Mouse (Mus musculus) G1E (cell line): ENCODE measurements around the gene Ednrb. TPM values are rescaled to one million over a fixed set of nuclear protein-coding genes. Genes with fewer than 3 reads are reported as not detected.

Experiments
- ATAC-seq: 2 replicates; pipeline ENCODE4 v1.8.0; 2016; ENCODE audit warnings: mild to moderate bottlenecking; ENCODE audit not compliant: insufficient number of reproducible peaks, poor library complexity, low FRiP score, severe bottlenecking; ENCODE audit errors: extremely low read depth
- DNase-seq: peaks from one replicate; pipeline ENCODE4 v3.0.0; 2012; ENCODE audit warnings: low spot score
- H3K27me3 ChIP-seq: 2 replicates; pipeline ENCODE4 v1.6.1; 2012; ENCODE audit warnings: mild to moderate bottlenecking, low read length, inconsistent platforms; ENCODE audit not compliant: insufficient read depth
- H3K36me3 ChIP-seq: replicated peaks from 2 replicates; pipeline ENCODE3; 2012; ENCODE audit warnings: mild to moderate bottlenecking, inconsistent platforms
- H3K4me1 ChIP-seq: 2 replicates; pipeline ENCODE4 v1.6.1; 2012; ENCODE audit warnings: low read depth, low read length, inconsistent platforms, mixed read lengths; ENCODE audit not compliant: insufficient read depth
- H3K4me3 ChIP-seq: 2 replicates; pipeline ENCODE4 v1.5.1; 2012; ENCODE audit warnings: low read depth, mild to moderate bottlenecking, inconsistent platforms, low read length, moderate library complexity, mixed read lengths
- H3K9me3 ChIP-seq: replicated peaks from 2 replicates; pipeline ENCODE4 v1.6.1; 2012; ENCODE audit warnings: inconsistent platforms
- CTCF ChIP-seq: IDR thresholded peaks from 2 replicates; pipeline ENCODE4 v1.5.1; 2012; ENCODE audit warnings: low read depth, low read length, inconsistent platforms, mixed read lengths
- GATA1 ChIP-seq: IDR thresholded peaks from 2 replicates; pipeline ENCODE4 v1.6.1; 2012; ENCODE audit warnings: borderline replicate concordance, low read length, inconsistent platforms, mixed read lengths
- GATA2 ChIP-seq: IDR thresholded peaks from 2 replicates; pipeline ENCODE4 v1.6.1; 2012; ENCODE audit warnings: low read depth, low read length, inconsistent platforms, borderline replicate concordance
- POLR2AphosphoS5 ChIP-seq: IDR thresholded peaks from 2 replicates; pipeline ENCODE4 v1.6.1; 2012; ENCODE audit warnings: low read depth, low read length, inconsistent platforms; ENCODE audit not compliant: insufficient replicate concordance
- TAL1 ChIP-seq: conservative IDR thresholded peaks from 2 replicates; pipeline ENCODE4 v1.6.1; 2012; ENCODE audit warnings: low read depth, low read length, inconsistent platforms, mixed read lengths
- polyA plus RNA-seq: library from polyadenylated mRNA; stranded (reverse); fragments of >175 nt; gene quantifications from 2 replicates; pipeline ENCODE4 v1.2.3, GENCODE M21; 2012
- total RNA-seq, 2 experiments: library from RNA; stranded (forward) in 1 of 2; stranded (reverse) in 1 of 2; fragments of 200-1000 nt in 1 of 2; fragments of >200 nt in 1 of 2; fragmentation: Nextera tagmentation in 1 of 2; gene quantifications; 2 replicates each; pipeline ENCODE4 v1.2.3; 2014 to 2017

The Ednrb gene
- total and polyA plus RNA-seq, 3 experiments: 0.05 TPM; not detected in 2

GRCm38 (mm10) chr14:103813246-103813645, 31.0 kb downstream of the Ednrb start:
- no peaks in the 10 kb centered on the region for H3K27me3 ChIP-seq
- ATAC-seq (no peak), DNase-seq (no peak)
- no peak overlapping the region for H3K4me3 ChIP-seq
- H3K4me1 ChIP-seq: no peaks in the 10 kb centered on the region
- TF ChIP-seq POLR2AphosphoS5 (no peak), CTCF (no peak), GATA2 (no peak), TAL1 (no peak), GATA1 (no peak)
- H3K9me3 ChIP-seq: peaks cover 59% of the 10 kb centered on the region
- H3K36me3 ChIP-seq: no peaks in the 10 kb centered on the region

GRCm38 (mm10) chr14:103811291-103811690, 32.9 kb downstream of the Ednrb start:
- Histone ChIP-seq H3K4me1 (no peaks in the 10 kb centered on the region), H3K36me3 (no peaks in the 10 kb centered on the region), H3K4me3 (no peak overlapping the region), H3K9me3 (peaks cover 59% of the 10 kb centered on the region), H3K27me3 (no peaks in the 10 kb centered on the region)
- DNase-seq: no peak
- no peak for TF ChIP-seq GATA2
- no peak for TF ChIP-seq GATA1
- no peak for TF ChIP-seq POLR2AphosphoS5
- TF ChIP-seq CTCF: no peak
- TF ChIP-seq TAL1: no peak
- ATAC-seq: no peak

- TF ChIP-seq POLR2AphosphoS5 (no peak), GATA2 (no peak)
- Histone ChIP-seq H3K4me3 (no peak overlapping the region), H3K9me3 (peaks cover 57% of the 10 kb centered on the region), H3K4me1 (no peaks in the 10 kb centered on the region), H3K27me3 (no peaks in the 10 kb centered on the region), H3K36me3 (no peaks in the 10 kb centered on the region)
- ATAC-seq: no peak
- no peak for DNase-seq
Measured at GRCm38 (mm10) chr14:103803907-103804659, 40.1 kb downstream of the Ednrb start.

DNA sequence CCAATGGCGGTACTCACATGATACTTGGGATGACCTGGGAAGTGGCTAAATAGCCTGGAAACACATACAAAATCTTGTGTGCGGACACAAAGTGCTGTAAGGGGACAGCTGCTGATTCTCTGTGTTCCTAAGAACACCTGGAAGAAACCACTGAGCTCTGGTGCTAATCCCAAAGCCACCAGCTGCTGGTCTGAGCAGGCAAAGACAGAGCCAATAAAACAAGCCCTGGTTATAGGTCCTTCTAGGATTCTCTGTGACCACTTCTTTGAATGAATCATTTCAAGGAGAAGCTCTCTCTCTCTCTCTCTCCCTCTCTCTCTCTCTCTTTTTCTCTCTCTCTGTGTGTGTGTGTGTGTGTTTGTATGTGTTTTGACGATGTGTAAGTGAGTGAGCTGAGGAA, 47.1 kb downstream of the Ednrb start:
- TF ChIP-seq GATA2 (no peak), POLR2AphosphoS5 (no peak), TAL1 (no peak), CTCF (no peak), GATA1 (no peak)
- no peaks in the 10 kb centered on the region for H3K27me3 ChIP-seq
- peaks cover 34% of the 10 kb centered on the region for H3K9me3 ChIP-seq
- no peak overlapping the region for H3K4me3 ChIP-seq
- ATAC-seq (no peak), DNase-seq (no peak)
- no peaks in the 10 kb centered on the region for H3K36me3 ChIP-seq
- H3K4me1 ChIP-seq: no peaks in the 10 kb centered on the region

GRCm38 (mm10) chr14:103795591-103795990, 48.6 kb downstream of the Ednrb start:
- Histone ChIP-seq H3K36me3 (no peaks in the 10 kb centered on the region), H3K27me3 (no peaks in the 10 kb centered on the region), H3K9me3 (peaks cover 31% of the 10 kb centered on the region), H3K4me1 (no peaks in the 10 kb centered on the region), H3K4me3 (no peak overlapping the region)
- ATAC-seq (no peak), DNase-seq (no peak)
- TF ChIP-seq GATA1: no peak
- no peak for TF ChIP-seq GATA2
- TF ChIP-seq POLR2AphosphoS5: no peak
- TF ChIP-seq TAL1: no peak
- no peak for TF ChIP-seq CTCF

DNA sequence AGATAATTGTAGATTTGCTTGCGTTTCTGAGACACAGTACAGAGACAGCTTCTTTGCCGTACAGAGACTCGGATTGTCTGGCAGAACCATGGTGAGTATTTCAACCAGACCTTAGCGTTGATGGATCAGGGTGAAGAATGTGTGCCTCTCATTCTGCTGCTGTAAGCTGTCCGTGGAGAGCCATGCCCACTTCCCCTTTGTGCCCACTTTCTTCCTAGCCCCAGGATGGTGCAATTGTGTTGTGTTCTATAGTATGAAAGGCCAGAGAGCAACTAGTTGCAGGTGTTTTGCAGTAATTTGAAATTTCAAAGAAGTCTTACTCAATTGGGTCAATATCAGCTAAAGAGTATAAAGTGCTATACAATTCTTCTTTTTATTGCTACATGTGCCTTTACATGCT, 50.8 kb downstream of the Ednrb start:
- ATAC-seq: no peak

More for the DNA sequence above, 50.8 kb downstream of the Ednrb start:
- no peaks in the 10 kb centered on the region for H3K27me3 ChIP-seq
- H3K4me3 ChIP-seq: no peak overlapping the region
- TF ChIP-seq TAL1 (no peak), GATA2 (no peak), GATA1 (no peak), CTCF (no peak), POLR2AphosphoS5 (no peak)
- peaks cover 29% of the 10 kb centered on the region for H3K9me3 ChIP-seq
- H3K36me3 ChIP-seq: no peaks in the 10 kb centered on the region
- H3K4me1 ChIP-seq: no peaks in the 10 kb centered on the region
- no peak for DNase-seq
